Mouse (Mus musculus) bone marrow macrophage, adult 2 months (primary cell): ENCODE data around the gene Knop1.

Source experiments
- CTCF ChIP-seq: IDR thresholded peaks from 2 replicates; pipeline ENCODE4 v1.5.1; 2012; ENCODE audit warnings: low read depth, mild to moderate bottlenecking, low read length, moderate library complexity
- POLR2A ChIP-seq: IDR thresholded peaks from 2 replicates; pipeline ENCODE4 v1.6.1; 2012; ENCODE audit warnings: mild to moderate bottlenecking, low read depth, low read length, borderline replicate concordance

DNA sequence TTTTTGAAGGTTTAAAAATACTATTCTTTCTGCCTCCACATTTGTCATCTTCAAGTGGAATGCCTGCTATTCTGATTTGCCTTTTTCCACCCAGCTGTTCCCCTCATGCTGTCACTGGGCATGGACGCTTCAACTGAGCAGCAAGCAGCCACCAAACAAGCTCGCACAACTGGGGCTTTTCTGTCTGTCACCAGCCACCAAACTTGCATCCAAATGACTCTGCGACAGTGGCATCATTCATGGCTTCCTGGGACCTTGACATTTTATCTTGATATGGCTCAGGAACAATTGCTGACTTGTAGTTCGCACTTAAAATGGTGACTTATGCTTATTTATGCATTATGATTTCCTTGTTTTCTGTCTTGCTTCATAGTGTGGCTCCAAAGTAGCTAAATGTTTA, 28.9 kb upstream of the Knop1 start:
- TF ChIP-seq POLR2A (no peak), CTCF (no peak)
